Mouse (Mus musculus): ENCODE measurements around the gene Tubb4b.

Tubb4b gene

GRCm38 (mm10) chr2:25223681-25224491 lies 616 bp downstream of the Tubb4b start:
- DNase-seq, result peak; percentile 77 to 82

- DNase-seq, result no peak
Observed at GRCm38 (mm10) chr2:25221331-25221772, 3.1 kb downstream of the Tubb4b start.

- no peak for DNase-seq
Observed at GRCm38 (mm10) chr2:25218445-25218844, 6.1 kb downstream of the Tubb4b start, which contains the start of gene Fam166a. TSS of gene Fam166a (plus strand) at chr2:25218745.

GRCm38 (mm10) chr2:25217666-25218065 lies 6.8 kb downstream of the Tubb4b start:
- DNase-seq, result no peak

- no peak for DNase-seq
Observed at GRCm38 (mm10) chr2:25214444-25214843, 10.1 kb downstream of the Tubb4b start, which contains the start of gene Stpg3. TSS of gene Stpg3 (minus strand) at chr2:25214637.

GRCm38 (mm10) chr2:25213266-25213865 lies 11.1 kb downstream of the Tubb4b start:
- DNase-seq, result no peak

GRCm38 (mm10) chr2:25211121-25211670 lies 13.3 kb downstream of the Tubb4b start, which contains the start of gene Nelfb:
TSS of gene Nelfb (minus strand) at chr2:25211489.
- DNase-seq, result peak; percentile 92 to 94

- no peak for DNase-seq
Observed at GRCm38 (mm10) chr2:25210686-25211085, 13.8 kb downstream of the Tubb4b start.

GRCm38 (mm10) chr2:25207593-25207992 lies 16.9 kb downstream of the Tubb4b start:
- no peak for DNase-seq

GRCm38 (mm10) chr2:25203631-25204214 lies 20.8 kb downstream of the Tubb4b start:
- peak; percentile 37 to 56 for DNase-seq

GRCm38 (mm10) chr2:25200631-25201030 lies 23.9 kb downstream of the Tubb4b start:
- no peak for DNase-seq

- no peak for DNase-seq
Observed at GRCm38 (mm10) chr2:25197946-25198345, 26.6 kb downstream of the Tubb4b start.

GRCm38 (mm10) chr2:25197191-25197590 lies 27.3 kb downstream of the Tubb4b start:
- DNase-seq, result no peak

- DNase-seq, result no peak
Observed at GRCm38 (mm10) chr2:25196172-25196954, 28.1 kb downstream of the Tubb4b start, which contains the start of gene Tor4a. TSS of gene Tor4a (minus strand) at chr2:25196886.

- DNase-seq, result peak in 1 of 2 experiments; percentile 43
Observed at GRCm38 (mm10) chr2:25195211-25196156, 29.0 kb downstream of the Tubb4b start.

- no peak for DNase-seq
Observed at GRCm38 (mm10) chr2:25194486-25195171, 29.9 kb downstream of the Tubb4b start.

- DNase-seq, result no peak
Observed at GRCm38 (mm10) chr2:25194006-25194405, 30.5 kb downstream of the Tubb4b start.

GRCm38 (mm10) chr2:25193330-25193770 lies 31.2 kb downstream of the Tubb4b start:
- DNase-seq, result peak; percentile 91

GRCm38 (mm10) chr2:25187841-25188240 lies 36.7 kb downstream of the Tubb4b start:
- no peak for DNase-seq

GRCm38 (mm10) chr2:25186575-25186930 lies 37.9 kb downstream of the Tubb4b start:
- no peak for DNase-seq
